11 mouse cellular contexts compared by ENCODE assay signal in genomic region chr5:115752883-115753282, GRCm38 (mm10).
"Had no signal": no experiment of that assay in that cellular context is flagged by ENCODE, and none has a peak within 500 bp of the region (broad histone marks: within the 10 kb centered on the region; RNA-seq: fewer than 3 reads in every experiment).

No protein-coding gene starts in this region.

- DNase-seq: kidney, adult 11 months; kidney, adult 8-10 months; kidney, postnatal 10 days; kidney, postnatal 36 days; left cerebral cortex, postnatal 4 days; liver, postnatal 0 days; retina, postnatal 1 day; right cerebral cortex, postnatal 4 days had no signal

- ATAC-seq: intestine, embryonic 15.5 days; liver, postnatal 0 days; lung, postnatal 0 days; midbrain, embryonic 15.5 days had no signal
